Mouse (Mus musculus) 3T3-L1 (cell line): ENCODE measurements around the gene Patz1.
A peak's percentile ranks its signal among the peaks of the same experiment; 100 is the strongest.

Experiments
- DNase-seq: peaks from one replicate; pipeline ENCODE4 v3.0.0-alpha.2; 2015; ENCODE audit warnings: low read depth, low spot score

Gene Patz1

DNA sequence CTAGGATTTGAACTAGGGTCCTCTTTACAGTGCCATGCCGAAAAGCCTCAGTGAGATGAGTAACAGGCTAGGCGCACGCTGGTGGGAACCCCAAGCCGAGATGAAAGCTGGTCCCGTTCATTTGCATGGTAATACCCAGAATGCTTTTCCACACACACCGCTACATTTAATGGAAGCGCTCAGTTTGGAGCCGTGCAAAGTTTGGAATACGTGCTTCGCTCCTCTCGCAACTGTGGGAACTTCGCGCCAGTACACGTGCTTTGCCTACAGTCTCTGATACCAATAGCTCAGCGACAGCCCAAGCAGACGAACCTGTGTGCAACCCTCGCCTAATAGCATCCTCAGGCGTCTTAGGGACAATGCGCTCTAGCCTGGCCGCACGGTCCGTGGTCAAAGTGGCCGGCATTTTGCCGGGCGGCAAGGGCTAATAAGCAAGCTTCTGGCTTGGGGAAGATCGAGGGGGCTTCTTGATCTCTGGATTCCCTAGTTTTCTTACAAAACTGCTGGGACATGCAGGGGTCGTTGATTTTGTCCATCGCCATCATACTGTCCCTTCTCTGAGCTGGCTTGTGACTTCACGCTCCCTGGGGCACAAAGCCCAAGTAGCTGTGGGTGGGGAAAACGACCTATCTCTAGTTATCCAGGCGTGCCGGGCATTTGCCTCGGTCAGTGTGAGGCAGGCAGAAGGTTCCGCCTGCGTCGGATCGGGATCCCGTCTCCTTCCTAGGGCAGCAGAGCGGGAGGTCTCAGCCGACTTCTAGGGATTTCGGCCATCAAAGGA lies at the start of gene Patz1:
TSS of gene Patz1 (plus strand) at position 354 of the 781 bp plus-strand sequence.
- peak; percentile 67 for DNase-seq

DNA sequence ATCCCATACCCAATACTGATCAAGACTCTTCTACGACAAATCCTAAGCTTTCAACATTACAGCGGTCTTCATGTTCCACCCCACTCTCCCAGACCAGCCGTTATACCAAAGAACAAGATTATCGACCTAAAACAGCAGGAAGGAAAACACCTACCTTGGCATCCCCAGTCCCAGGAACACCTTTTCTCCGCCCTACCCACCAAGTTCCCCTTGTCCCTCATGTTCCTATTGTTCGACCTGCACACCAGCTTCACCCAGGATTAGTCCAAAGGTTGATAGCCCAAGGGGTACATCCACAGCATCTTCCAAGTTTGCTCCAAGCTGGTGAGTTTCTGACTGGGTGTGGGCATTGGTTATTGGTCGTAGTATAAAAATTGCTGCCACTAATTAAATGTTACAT lies 46.3 kb upstream of the Patz1 start:
- no peak for DNase-seq

DNA sequence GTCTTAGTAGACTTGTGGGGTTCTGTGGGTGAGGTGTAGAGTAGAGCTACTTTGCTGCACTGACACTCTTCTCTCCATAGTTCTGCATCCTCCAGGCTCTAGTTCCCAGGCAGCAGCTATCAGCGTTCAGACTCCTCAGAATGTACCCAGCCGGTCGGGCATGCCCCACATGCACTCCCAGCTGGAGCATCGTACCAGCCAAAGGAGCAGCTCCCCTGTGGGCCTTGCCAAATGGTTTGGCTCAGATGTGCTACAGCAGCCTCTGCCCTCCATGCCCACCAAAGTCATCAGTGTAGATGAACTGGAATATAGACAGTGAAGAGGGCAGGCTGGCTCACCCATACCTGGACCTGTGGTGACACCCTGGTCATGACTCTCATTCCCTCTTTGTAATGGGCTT lies 44.9 kb upstream of the Patz1 start:
- no peak for DNase-seq

DNA sequence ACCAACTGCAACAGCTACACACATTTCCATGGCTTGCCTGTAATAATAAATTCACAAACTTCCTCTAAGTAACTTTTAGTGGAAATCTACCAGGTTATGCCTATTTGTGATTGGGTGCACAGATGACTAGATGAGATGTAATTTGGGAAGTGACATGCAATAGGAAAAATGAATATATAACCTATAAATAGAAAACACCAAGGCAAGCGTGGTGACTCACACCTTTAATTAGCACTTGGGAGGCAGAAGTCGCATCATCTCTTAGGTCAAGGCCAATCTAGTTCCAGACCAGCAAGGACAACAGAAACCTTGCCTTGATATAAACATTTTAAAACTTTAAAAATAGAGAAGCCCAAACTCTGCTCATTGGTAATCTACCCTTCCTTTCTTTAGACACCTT lies 41.3 kb upstream of the Patz1 start:
- peak; percentile 30 for DNase-seq

GRCm38 (mm10) chr11:3259537-3259936 lies 29.1 kb upstream of the Patz1 start:
- no peak for DNase-seq

DNA sequence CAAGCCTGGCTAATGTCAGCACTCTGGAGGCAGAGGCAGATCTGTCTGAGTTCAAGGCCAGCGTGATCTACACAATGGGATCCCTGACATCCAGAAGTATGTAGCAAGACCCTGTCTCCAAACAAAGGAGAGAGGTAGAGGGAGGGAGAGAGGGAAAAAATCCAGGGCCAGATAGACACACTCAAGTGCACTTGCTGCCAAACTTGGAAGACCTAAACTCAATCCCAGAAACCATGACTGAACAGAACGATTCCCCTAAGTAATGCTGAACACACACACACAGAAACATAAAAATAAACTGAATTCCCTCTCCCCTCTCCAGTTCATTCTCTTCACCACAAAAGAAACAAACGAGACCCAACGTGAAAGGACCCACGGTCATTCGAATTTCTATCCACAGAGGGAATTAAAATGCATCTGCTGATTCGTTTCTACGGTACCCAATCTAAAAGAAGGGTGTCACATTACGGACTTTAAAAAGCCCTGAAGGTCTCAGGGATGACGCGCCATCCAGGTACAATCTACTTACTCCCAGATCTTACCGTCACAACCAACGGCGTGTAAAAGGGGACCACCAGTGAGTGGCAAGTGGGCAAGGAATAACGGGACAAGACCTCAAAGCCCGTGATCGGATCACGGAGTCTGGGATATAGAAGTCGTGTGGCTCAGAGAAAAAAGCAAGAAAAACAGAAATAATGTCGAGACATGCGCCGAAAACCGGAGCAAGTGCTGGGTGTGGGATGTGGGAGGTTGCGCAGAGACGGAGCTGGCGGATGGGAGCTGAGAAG lies 23.2 kb upstream of the Patz1 start:
- DNase-seq = peak; percentile 71

- DNase-seq = peak; percentile 91
Measured at GRCm38 (mm10) chr11:3266079-3266685, 22.5 kb upstream of the Patz1 start, which contains the start of gene Drg1. TSS of gene Drg1 (minus strand) at chr11:3266415.

GRCm38 (mm10) chr11:3267133-3267532 lies 21.5 kb upstream of the Patz1 start:
- peak; percentile 42 for DNase-seq

GRCm38 (mm10) chr11:3269241-3269640 lies 19.4 kb upstream of the Patz1 start:
- no peak for DNase-seq

DNA sequence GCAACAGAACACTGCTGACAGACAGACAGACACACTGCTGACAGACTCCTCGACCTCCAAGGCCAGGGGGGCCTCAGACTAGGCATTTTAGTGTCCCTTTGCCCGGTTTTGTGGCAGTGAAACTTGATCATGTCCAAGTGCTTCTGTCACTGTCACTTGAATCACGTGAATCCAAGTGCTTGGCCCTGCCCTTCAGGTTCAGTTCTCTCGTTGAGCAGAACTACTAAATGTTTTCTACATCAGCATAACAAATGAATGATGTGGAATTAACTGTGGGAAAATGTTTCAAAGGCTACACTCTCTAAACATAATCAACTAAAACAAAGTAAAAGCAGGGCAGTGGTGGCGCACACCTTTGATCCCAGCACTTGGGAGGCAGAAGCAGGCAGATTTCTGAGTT lies 10.3 kb upstream of the Patz1 start:
- DNase-seq = no peak

DNA sequence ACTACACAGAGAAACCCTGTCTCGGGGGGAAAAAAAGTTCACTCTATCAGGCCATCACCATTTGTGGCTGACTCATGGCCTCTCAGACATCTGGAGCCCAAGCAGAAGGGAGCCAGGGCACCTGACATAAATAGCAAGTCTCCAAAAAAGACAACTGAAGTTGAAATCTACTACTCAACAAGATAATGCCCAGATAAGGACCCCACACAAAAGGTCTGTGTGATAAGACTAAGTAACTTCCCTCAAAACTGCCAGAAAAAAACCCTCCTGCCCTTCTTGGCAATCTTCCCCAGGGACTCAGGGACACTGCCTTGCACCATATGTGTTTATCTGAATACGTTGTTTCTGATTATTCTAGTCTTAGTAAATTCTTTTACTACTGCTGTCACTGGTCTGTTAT lies 8.9 kb upstream of the Patz1 start:
- no peak for DNase-seq

- DNase-seq = no peak
Measured at GRCm38 (mm10) chr11:3282887-3283286, 5.8 kb upstream of the Patz1 start.

DNA sequence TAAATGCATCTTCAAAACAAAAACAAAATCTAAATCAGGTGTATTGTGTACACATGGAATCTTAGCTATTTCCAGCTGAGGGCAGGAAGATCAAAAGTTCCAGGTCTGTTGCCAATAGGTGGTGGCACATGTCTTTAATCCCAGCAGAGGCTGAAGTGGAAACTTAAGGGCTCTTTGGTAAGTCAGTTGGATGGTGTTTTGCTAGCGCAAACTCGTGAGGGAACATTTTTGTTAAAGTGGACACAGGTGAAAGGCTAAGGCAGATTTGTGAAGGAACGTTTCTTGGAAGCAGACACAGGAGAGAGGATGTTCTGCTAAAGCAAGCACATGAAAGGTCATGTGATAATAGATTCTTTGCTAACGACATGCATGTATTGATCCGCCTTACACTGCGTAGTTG lies 5.0 kb upstream of the Patz1 start:
- DNase-seq = no peak

DNA sequence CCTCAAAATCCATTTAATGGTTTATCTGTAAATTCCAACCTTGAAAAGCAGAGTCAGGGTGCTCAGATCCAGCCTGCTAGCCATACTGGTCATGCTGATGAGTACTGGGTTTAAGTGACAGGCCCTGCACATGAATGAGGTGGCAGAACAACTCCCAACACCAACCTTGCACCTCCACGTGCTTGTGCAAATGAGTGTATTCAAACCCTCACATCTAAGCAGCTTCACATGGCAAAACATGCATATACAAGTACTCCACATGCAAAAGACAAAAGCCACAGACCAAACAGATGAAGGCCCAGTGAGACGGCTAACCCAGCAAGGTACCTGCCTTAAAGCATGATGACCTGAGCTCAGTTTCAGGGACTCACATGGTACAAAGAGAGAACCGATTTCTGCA lies 2.7 kb upstream of the Patz1 start:
- DNase-seq = no peak

DNA sequence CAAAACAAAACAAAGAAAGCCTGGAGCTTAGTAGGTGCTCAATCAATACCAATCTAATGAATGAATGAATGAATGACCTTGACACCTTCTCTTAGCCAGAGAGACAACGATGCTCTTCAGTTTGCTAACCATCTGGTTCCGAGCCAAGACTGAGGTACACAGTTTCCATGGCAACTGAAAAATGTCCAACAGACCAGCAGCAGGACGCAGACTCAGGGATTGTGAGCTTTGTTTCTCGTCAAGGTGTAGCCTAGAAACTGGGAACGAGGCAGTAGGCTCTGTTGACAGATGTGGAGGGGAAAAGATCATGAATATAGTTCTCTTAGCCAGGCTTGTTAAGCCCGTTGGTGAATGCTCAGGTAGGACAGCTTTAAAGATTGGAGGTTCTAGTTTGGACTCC lies 1.5 kb upstream of the Patz1 start:
- DNase-seq = no peak

- no peak for DNase-seq
Measured at GRCm38 (mm10) chr11:3287921-3288320, 753 bp upstream of the Patz1 start.

DNA sequence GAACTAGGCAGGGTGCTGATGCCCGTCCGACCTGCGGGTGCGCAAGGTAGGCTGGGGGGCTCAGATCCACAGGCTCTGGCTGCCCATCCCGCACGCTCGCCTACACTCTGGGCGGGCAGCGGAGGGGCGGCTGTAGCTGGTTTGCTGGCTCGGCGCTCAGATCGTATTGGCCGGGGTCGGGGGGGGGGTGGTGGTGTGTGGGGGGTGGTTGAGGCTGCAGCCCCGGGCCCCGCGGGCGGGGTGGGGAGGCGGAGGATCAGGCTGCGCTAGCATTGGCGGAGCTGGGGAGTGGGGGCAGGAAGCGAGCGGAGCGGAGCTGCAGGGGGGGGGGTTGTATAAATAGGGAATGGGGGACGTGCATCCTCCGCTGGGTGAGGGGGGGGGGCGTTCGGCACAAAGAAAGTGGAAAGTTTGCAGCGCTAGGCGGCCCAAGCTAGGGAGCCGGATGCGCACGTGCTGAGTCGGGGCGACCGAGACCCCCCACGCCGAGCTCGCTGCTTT lies 678 bp downstream of the Patz1 start:
- peak; percentile 70 for DNase-seq

- no peak for DNase-seq
Measured at GRCm38 (mm10) chr11:3289803-3290639, 1.3 kb downstream of the Patz1 start.

DNA sequence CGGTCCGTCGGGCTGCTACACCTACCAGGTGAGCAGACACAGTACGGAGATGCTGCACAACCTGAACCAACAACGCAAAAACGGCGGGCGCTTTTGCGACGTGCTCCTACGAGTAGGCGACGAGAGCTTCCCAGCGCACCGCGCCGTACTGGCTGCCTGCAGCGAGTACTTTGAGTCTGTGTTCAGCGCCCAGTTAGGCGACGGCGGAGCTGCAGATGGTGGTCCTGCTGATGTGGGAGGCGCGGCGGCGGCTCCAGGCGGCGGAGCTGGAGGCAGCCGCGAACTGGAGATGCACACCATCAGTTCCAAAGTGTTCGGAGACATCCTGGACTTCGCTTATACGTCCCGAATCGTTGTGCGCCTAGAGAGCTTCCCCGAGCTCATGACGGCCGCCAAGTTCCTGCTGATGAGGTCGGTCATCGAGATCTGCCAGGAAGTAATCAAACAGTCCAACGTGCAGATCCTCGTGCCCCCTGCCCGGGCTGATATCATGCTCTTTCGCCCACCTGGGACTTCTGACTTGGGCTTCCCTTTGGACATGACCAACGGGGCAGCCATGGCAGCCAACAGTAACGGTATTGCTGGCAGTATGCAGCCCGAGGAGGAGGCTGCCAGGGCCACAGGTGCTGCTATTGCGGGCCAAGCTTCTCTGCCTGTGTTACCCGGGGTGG lies 2.1 kb downstream of the Patz1 start:
- peak; percentile 51 for DNase-seq

- DNase-seq = no peak
Measured at GRCm38 (mm10) chr11:3291311-3292061, 2.8 kb downstream of the Patz1 start.
